Mouse (Mus musculus): ENCODE data around the gene Hic1. TPM values are rescaled to one million over a fixed set of nuclear protein-coding genes. Genes with fewer than 3 reads are reported as not detected.
A peak's percentile ranks its signal among the peaks of the same experiment; 100 is the strongest.

Gene Hic1
- polyA plus RNA-seq (2015; fragmentation: Nextera tagmentation; extraction: Ambion mirVana): 20.1 and 21.7 TPM in 2 replicates

GRCm38 (mm10) chr11:75169405-75170080 is at the start of gene Hic1:
Gene Hic1 (minus strand): TSS chr11:75169519.
- H3K36me3 ChIP-seq: no peaks in the 10 kb centered on the region; the same call in 1 of the 2 replicates
- 1% methylated on average over 23 of the region's 23 CpGs for WGBS
- peak within 1 kb of the TSS; percentile 71 for H3K9ac ChIP-seq

DNA sequence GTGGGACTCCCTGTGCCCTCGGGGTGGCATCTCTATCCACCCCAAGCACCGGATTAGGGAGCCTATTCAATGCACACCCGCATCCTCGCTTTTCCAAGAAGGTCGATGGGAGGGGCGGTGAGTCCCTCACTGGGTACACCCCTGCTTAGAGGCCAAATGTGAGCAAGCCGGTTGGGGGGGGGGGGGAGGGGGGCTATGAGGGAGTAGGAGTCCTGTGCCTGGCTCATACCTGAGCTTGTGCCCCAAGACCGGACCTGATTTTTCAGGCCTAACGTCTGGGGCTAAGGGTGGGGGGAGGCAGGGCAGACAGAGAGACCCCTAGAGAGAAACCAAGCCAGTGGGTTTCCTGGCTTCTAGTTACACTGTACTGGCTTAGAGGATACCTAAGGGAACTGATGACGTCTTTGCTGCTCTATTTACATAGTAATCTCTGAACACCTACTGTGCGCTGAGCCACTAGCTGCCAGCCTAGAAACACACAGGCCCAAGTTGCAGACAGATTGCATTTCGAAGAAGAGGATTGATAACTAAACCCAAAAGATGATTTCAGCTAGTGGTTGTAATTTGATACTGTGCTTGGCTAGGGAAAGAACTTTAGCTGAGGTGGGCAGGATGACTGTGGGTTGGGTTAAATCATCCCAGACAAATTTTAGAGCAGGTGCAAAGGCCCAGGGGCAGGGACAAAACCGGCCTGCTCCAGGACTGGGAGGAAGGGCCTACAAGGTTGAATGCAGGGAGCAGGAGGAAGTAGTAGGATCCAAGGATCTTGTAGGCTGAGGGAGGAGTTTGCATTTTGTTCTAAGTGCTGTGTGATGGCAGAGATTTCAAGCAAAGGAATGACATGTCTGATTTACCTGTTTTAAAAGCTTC is 45.0 kb upstream of the Hic1 start:
- 21% methylated on average over 13 of the region's 13 CpGs for WGBS
- Histone ChIP-seq H3K27me3 (no peaks in the 10 kb centered on the region), H3K27ac (peak overlapping the region; percentile 24; the same call in 1 of the 2 replicates), H3K36me3 (no peaks in the 10 kb centered on the region), H3K9ac (peak overlapping the region; percentile 28), H3K4me1 (peaks cover 19% of the 10 kb centered on the region), H3K4me3 (peak overlapping the region; percentile 30), H3K4me2 (peak overlapping the region; percentile 63), H3K9me3 (no peaks in the 10 kb centered on the region)
- peak; percentile 8 for ATAC-seq (ENCODE audit: borderline replicate concordance, extremely low read depth, low FRiP score, low TSS enrichment)

More at GRCm38 (mm10) chr11:75169405-75170080, at the start of gene Hic1:
- Histone ChIP-seq H3K4me3 (peak within 1 kb of the TSS; percentile 63), H3K4me2 (peak within 1 kb of the TSS; percentile 90), H3K9me3 (no peaks in the 10 kb centered on the region), H3K27me3 (peaks cover 92% of the 10 kb centered on the region), H3K27ac (peak within 1 kb of the TSS; percentile 89), H3K4me1 (peaks cover 87% of the 10 kb centered on the region)
- ATAC-seq (ENCODE audit: borderline replicate concordance, extremely low read depth, low FRiP score, low TSS enrichment): no peak

DNA sequence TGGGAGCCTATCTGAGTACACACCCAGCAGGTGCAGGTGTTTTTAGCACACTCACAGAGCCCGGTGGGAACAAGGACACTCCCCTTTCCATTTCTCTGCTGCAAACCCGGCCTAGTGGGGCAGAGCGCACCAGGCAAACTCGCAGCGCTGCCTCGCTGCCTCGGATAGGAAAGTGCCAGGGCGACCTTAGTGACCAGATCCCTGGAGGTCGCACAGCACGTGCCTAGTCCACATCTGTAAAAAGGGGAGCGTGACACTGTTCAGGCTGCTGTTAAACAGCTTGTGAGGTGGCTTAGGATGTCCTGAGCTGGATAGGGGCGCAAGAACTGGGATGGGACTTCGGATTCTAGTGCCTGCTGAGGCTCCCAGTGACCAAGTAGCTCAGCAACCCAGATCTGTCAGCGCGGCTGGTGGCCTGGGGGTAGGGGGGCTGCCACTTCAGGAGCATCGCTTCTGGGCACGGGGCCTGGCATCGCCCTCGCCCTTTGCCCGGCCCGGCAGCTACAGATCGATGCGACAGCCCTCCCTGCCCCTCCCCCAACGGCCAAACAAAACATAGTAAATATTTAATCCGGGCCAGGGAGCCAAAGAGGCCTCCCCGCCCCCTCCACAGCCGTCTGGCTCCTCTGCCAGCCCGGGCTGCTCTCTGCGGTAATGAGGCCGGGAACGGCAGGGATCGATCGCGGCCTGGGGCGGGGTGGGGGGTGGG is 44.2 kb upstream of the Hic1 start:
- Histone ChIP-seq H3K27ac (peak overlapping the region; percentile 24; the same call in 1 of the 2 replicates), H3K9ac (peak overlapping the region; percentile 28)
- peak; percentile 60 for ATAC-seq (ENCODE audit: borderline replicate concordance, extremely low read depth, low FRiP score, low TSS enrichment)

GRCm38 (mm10) chr11:75212876-75213275 is 43.6 kb upstream of the Hic1 start:
- no peak overlapping the region for H3K27ac ChIP-seq
- 70% methylated on average over 1 of the region's 3 CpGs for WGBS
- H3K9ac ChIP-seq: no peak overlapping the region
- H3K36me3 ChIP-seq: no peaks in the 10 kb centered on the region
- no peak overlapping the region for H3K4me2 ChIP-seq
- no peaks in the 10 kb centered on the region for H3K9me3 ChIP-seq
- no peak overlapping the region for H3K4me3 ChIP-seq
- no peaks in the 10 kb centered on the region for H3K27me3 ChIP-seq
- no peak for ATAC-seq (ENCODE audit: borderline replicate concordance, extremely low read depth, low FRiP score, low TSS enrichment)
- peaks cover 19% of the 10 kb centered on the region for H3K4me1 ChIP-seq

More for the DNA sequence above, 44.2 kb upstream of the Hic1 start:
- H3K36me3 ChIP-seq: no peaks in the 10 kb centered on the region
- H3K9me3 ChIP-seq: no peaks in the 10 kb centered on the region
- WGBS: 7% methylated on average over 35 of the region's 35 CpGs
- H3K4me1 ChIP-seq: peaks cover 19% of the 10 kb centered on the region
- H3K27me3 ChIP-seq: no peaks in the 10 kb centered on the region
- peak overlapping the region; percentile 30 for H3K4me3 ChIP-seq
- peak overlapping the region; percentile 63 for H3K4me2 ChIP-seq

DNA sequence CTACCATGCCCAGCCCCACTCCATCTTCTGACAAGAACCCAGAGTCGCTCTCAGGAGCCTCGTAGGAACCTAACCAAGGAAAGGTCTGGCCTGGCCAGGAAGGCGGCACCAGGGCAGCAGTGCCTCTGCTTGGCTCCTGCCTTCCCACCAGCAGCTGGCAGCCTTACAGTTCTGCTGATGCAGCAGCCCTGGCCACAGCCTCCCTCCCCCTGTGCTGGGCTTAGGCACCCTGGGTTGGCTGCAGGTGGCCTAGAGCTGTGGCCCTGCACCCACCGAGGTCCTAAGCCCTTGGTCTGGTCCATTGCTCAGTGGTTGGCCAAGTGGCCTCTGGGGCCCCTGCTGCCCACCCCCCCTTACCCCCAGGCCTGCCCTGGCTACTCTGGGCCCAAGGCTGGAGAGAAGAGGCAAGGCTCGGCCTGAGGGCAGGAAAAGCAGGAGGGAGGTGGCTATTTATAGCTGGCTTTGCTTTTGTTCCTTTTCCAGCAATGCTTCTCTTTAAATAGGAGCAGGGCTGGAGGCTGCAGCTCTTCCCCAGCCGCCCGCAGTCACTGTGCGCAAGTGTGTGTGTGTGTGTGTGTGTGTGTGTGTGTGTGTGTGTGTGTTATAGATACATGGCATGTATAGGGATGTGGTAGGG is 42.8 kb upstream of the Hic1 start:
- no peaks in the 10 kb centered on the region for H3K27me3 ChIP-seq
- ATAC-seq (ENCODE audit: borderline replicate concordance, extremely low read depth, low FRiP score, low TSS enrichment): peak; percentile 33
- H3K4me1 ChIP-seq: peaks cover 19% of the 10 kb centered on the region
- no peaks in the 10 kb centered on the region for H3K9me3 ChIP-seq
- no peak overlapping the region for H3K4me2 ChIP-seq
- no peaks in the 10 kb centered on the region for H3K36me3 ChIP-seq
- 57% methylated on average over 8 of the region's 8 CpGs for WGBS
- no peak overlapping the region for H3K9ac ChIP-seq
- H3K4me3 ChIP-seq: no peak overlapping the region
- peak overlapping the region; percentile 41 for H3K27ac ChIP-seq

DNA sequence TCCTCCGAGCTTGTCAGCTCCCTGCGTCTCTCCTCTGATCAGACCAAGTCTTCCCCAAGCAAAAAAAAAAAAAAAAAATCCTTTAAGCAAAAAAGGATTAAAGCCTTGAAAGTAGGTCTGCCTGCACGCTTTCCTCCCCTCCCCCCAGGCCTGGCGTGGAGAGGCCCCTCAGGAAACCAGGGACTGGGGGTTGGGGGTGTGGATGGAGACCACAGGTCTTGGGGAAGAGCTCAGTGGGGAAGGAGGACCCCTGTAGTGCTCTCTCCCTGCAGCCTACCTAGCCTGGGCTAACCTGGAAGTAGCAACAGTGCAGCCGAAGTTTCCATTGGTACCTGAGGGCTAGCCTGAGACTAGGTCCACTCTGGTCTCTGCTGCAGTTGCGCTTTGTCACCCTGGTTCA is 41.4 kb upstream of the Hic1 start:
- Histone ChIP-seq H3K36me3 (no peaks in the 10 kb centered on the region), H3K9ac (no peak overlapping the region), H3K4me2 (no peak overlapping the region), H3K27ac (no peak overlapping the region), H3K27me3 (no peaks in the 10 kb centered on the region), H3K9me3 (no peaks in the 10 kb centered on the region), H3K4me3 (no peak overlapping the region), H3K4me1 (peaks cover 19% of the 10 kb centered on the region)
- ATAC-seq (ENCODE audit: borderline replicate concordance, extremely low read depth, low FRiP score, low TSS enrichment): no peak
- WGBS: 62% methylated on average over 6 of the region's 6 CpGs

DNA sequence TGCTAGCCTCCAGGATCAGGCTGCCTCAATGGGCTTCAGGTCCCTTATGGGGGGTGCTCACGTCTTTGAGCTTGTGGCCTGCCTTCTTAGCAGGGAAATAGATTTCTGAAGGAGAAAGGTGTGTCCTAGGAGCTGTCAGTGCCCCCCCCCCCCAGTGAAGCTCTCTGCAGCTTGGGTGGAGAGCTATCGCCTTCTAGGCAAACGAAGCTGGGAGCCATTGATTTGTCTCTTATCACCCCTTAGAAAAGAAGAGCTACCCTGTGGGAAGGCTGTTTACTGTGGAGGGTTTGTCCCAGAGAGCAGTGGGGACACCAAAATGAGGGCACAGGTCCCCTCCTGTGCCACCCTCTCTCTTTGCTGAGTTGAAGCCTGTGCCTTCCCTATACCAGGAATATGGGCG is 40.8 kb upstream of the Hic1 start:
- 81% methylated on average over 4 of the region's 4 CpGs for WGBS
- H3K4me1 ChIP-seq: peaks cover 19% of the 10 kb centered on the region
- no peak overlapping the region for H3K27ac ChIP-seq
- no peaks in the 10 kb centered on the region for H3K9me3 ChIP-seq
- no peaks in the 10 kb centered on the region for H3K36me3 ChIP-seq
- no peak overlapping the region for H3K9ac ChIP-seq
- no peaks in the 10 kb centered on the region for H3K27me3 ChIP-seq
- H3K4me3 ChIP-seq: no peak overlapping the region
- no peak for ATAC-seq (ENCODE audit: borderline replicate concordance, extremely low read depth, low FRiP score, low TSS enrichment)
- H3K4me2 ChIP-seq: no peak overlapping the region

DNA sequence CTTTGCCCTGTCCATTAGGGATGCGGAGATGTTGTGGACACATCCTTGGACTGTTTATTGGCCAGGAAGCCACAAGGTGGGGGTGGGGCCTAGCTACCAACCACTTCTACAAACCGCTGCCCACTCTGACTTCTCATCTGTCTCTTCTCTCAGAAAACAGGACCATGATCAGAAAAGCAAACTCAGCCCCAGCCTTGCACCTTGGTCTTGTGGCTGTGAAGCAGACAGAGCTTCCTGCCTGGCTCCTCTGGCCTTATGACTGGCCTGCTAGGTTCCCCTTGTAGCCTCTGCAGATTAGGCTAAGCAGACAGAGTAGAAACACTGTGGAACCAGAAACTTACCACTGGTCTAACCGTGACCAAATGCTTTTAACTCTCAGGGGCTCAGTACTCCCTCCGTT is 40.0 kb upstream of the Hic1 start:
- WGBS: 73% methylated on average over 4 of the region's 4 CpGs
- H3K9ac ChIP-seq: no peak overlapping the region
- H3K27ac ChIP-seq: no peak overlapping the region
- H3K9me3 ChIP-seq: no peaks in the 10 kb centered on the region
- no peak overlapping the region for H3K4me2 ChIP-seq
- no peaks in the 10 kb centered on the region for H3K27me3 ChIP-seq
- H3K4me1 ChIP-seq: peaks cover 18% of the 10 kb centered on the region
- no peaks in the 10 kb centered on the region for H3K36me3 ChIP-seq
- no peak overlapping the region for H3K4me3 ChIP-seq
- no peak for ATAC-seq (ENCODE audit: borderline replicate concordance, extremely low read depth, low FRiP score, low TSS enrichment)

GRCm38 (mm10) chr11:75206347-75206746 is 37.0 kb upstream of the Hic1 start:
- no peaks in the 10 kb centered on the region for H3K36me3 ChIP-seq
- H3K4me2 ChIP-seq: no peak overlapping the region
- WGBS: 78% methylated on average over 4 of the region's 4 CpGs
- H3K27me3 ChIP-seq: no peaks in the 10 kb centered on the region
- H3K9ac ChIP-seq: no peak overlapping the region
- H3K4me1 ChIP-seq: peaks cover 10% of the 10 kb centered on the region
- no peaks in the 10 kb centered on the region for H3K9me3 ChIP-seq
- no peak overlapping the region for H3K27ac ChIP-seq
- no peak for ATAC-seq (ENCODE audit: borderline replicate concordance, extremely low read depth, low FRiP score, low TSS enrichment)
- H3K4me3 ChIP-seq: no peak overlapping the region

DNA sequence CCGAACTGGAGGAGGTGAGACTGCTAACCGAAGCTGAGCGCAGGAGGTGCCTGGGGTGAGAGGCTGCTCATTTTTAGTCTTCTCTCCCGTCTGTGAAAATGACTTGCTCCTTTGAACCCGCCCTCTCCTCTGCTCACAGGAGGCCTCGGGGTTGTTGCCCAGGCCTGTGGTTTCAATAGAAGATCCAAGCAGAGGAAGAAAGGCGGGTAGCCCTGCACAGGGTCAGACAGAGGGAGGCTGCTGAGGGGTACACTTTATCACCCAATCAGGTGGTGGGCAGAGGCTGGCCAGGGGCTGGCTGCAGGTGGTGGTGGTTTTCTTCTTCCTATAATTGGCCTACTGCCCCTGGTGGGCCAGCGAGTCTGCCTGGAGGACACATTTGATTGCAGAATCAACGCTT is 35.2 kb upstream of the Hic1 start:
- Histone ChIP-seq H3K9me3 (no peaks in the 10 kb centered on the region), H3K4me2 (no peak overlapping the region), H3K27ac (no peak overlapping the region), H3K4me1 (peaks cover 18% of the 10 kb centered on the region), H3K9ac (no peak overlapping the region), H3K4me3 (no peak overlapping the region), H3K27me3 (no peaks in the 10 kb centered on the region), H3K36me3 (no peaks in the 10 kb centered on the region)
- WGBS: 51% methylated on average over 9 of the region's 9 CpGs
- no peak for ATAC-seq (ENCODE audit: borderline replicate concordance, extremely low read depth, low FRiP score, low TSS enrichment)

DNA sequence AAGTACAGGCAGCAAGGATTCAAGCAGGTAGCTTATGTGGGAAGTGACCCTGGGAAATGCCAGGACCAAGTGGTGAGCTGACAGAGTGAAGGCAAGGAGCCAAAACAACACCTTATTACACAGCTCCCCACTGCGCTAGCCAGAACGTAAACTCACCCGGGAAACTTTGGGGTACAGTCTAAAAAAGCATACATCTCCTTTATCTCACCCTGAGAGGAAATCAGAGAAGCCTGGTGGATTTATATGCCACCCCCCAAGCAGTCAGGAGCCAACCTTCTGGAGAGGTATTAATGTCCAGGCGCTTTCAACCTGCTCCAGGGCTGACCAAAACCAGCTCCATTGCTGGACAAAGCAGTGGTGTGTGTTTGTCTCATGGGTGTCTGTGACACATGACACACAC is 34.6 kb upstream of the Hic1 start:
- H3K4me1 ChIP-seq: peaks cover 18% of the 10 kb centered on the region
- H3K4me3 ChIP-seq: no peak overlapping the region
- ATAC-seq (ENCODE audit: borderline replicate concordance, extremely low read depth, low FRiP score, low TSS enrichment): no peak
- no peak overlapping the region for H3K27ac ChIP-seq
- no peak overlapping the region for H3K4me2 ChIP-seq
- no peaks in the 10 kb centered on the region for H3K9me3 ChIP-seq
- H3K36me3 ChIP-seq: no peaks in the 10 kb centered on the region
- H3K9ac ChIP-seq: no peak overlapping the region
- no peaks in the 10 kb centered on the region for H3K27me3 ChIP-seq
- WGBS: 66% methylated on average over 4 of the region's 4 CpGs
